Mouse (Mus musculus): Measurements from ENCODE around the gene Ptprj.

The Ptprj gene

DNA sequence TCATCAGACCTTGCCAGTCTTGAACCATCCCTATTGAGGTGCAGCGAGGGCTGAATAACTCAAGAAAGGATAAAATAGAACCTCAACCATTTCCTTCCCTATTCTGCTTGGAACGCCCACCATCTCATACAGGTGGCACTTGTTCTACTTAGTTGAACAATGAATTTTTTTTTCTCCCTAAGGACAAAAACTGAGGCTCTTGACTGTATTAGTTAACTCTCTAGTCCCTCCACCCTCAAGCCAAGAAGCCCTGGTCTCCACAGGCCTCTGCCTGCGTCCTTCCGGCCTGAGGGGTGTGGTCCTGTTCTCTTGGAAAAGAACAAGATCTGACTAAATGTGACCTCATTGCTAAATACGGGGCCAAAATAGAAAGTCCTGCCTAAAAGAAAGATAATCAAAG, 48.4 kb downstream of the Ptprj start:
- no peak for ATAC-seq (ENCODE audit: insufficient number of reproducible peaks, low FRiP score, low TSS enrichment)

DNA sequence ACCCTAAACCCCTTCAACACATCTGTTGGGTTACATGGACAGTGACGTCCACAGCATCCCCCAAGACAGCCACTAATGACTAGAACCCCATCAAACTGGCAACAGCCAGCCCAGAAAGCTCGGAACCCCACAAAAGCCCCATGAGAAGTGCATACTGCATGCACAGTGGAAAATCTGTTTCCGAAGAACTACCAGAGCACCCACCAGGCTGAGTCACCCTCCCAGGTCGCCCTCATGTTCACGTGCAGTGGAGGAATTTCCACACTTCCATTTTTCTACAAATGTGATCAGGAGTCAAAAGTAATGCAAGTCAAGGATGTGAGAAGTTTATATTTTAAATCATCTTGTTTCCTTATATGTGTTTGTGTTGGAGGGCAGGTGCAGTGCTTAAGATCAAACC, 52.3 kb downstream of the Ptprj start:
- ATAC-seq (ENCODE audit: insufficient number of reproducible peaks, low FRiP score, low TSS enrichment), result no peak

DNA sequence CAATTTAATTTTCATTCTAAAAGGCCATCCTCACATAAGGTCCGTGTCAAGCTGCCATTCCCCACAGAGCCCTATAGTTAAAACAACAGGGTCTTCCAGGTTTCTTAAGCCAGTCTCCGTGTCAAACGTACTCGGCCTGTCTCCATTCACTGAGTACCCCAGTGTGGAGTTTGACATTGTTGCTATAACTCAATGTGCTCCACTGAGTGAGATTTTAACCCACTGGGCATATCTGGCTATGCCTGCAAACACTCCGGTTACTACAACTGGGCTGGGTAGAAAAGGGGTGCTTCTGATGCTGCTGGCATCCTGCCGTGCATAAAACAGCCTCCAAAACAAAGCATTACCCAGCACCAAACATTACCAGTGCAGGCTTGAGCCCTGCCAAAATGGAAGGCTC, 53.5 kb downstream of the Ptprj start:
- ATAC-seq (ENCODE audit: insufficient number of reproducible peaks, low FRiP score, low TSS enrichment), result no peak

DNA sequence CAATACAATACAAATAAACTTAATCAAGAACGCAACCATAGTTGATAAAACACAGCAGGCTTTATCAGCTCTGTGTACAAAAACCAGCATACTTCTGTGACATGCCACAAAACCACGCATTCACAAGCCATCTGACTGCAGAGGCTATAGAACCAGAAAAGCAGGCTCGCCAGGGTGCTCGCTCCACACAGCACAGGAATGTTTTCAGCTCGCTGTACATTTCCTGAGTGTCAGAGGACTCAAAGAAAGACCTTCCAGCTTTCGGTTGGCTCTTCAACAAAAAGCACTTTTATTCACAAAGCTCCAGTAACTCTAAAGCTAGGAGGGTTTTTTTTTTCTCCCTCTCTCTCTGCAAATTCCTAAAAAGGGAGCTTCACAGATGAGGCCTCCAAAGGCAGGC, 53.9 kb downstream of the Ptprj start:
- no peak for ATAC-seq (ENCODE audit: insufficient number of reproducible peaks, low FRiP score, low TSS enrichment)

DNA sequence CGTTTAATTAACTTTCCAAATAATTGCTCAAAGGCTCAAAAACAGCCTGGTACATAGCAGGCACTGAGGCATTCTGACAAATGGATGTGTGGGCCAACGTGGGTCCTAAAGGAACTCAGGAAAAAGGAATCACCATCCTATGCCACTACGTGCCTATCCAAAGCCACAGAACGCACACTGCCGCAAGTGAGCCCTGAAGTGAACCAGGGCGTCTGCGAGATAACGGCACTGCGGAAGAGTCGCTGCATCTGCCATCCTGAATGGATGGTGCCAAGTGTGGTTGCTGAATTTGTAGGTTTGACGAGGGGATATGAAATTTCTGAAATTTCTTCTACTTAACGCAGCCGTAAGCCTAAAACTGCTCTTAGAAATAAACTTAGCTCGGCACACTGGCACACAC, 54.6 kb downstream of the Ptprj start:
- no peak for ATAC-seq (ENCODE audit: insufficient number of reproducible peaks, low FRiP score, low TSS enrichment)

GRCm38 (mm10) chr2:90522455-90522854, 58.0 kb downstream of the Ptprj start:
- no peak for ATAC-seq (ENCODE audit: insufficient number of reproducible peaks, low FRiP score, low TSS enrichment)

DNA sequence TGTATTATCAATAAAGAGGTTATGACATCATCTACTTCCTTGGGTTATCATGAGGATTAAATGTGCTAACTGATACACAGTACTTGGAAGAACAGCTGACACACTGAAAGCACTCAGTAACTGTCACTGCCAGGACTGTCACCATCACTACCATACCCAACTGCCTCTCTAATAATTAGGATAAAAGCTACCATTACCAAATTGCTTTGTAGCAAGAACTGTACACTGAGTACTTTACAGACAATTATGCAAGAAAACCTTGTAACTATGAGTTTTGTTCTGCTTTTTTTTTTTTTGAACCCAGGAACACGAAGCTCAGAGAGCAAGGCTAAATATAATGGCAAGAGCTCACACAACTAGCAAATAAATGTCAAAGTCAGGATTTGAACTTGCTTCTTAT, 58.5 kb downstream of the Ptprj start:
- no peak for ATAC-seq (ENCODE audit: insufficient number of reproducible peaks, low FRiP score, low TSS enrichment)

GRCm38 (mm10) chr2:90518296-90518695, 62.2 kb downstream of the Ptprj start:
- no peak for ATAC-seq (ENCODE audit: insufficient number of reproducible peaks, low FRiP score, low TSS enrichment)

GRCm38 (mm10) chr2:90514969-90515368, 65.5 kb downstream of the Ptprj start:
- ATAC-seq (ENCODE audit: insufficient number of reproducible peaks, low FRiP score, low TSS enrichment), result no peak

GRCm38 (mm10) chr2:90509268-90509667, 71.2 kb downstream of the Ptprj start:
- no peak for ATAC-seq (ENCODE audit: insufficient number of reproducible peaks, low FRiP score, low TSS enrichment)

- ATAC-seq (ENCODE audit: insufficient number of reproducible peaks, low FRiP score, low TSS enrichment), result no peak
Measured at GRCm38 (mm10) chr2:90506143-90506542, 74.3 kb downstream of the Ptprj start.

DNA sequence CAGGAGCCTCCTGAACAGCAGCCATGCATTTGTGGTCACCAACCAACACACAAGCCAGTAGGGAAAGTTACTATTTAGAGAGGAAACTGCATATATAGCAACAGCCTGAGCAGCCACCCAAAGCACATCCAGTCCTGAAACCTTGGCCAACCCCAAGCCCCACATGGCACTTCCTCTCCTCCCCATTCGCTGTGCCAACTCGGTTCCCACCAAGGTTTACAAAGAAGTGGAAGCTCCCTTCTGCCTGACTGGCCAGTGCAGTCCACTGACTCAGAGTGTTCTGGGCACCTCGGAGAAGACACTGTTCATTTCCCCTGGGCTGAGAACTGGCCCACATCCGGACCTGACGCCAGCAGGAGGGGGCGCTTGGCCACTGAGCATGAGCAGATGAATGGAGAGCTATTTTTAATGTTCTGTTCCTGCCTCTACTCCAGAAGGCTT, 75.7 kb downstream of the Ptprj start:
- ATAC-seq (ENCODE audit: insufficient number of reproducible peaks, low FRiP score, low TSS enrichment), result peak; percentile 94

GRCm38 (mm10) chr2:90503182-90503833, 77.1 kb downstream of the Ptprj start:
- no peak for ATAC-seq (ENCODE audit: insufficient number of reproducible peaks, low FRiP score, low TSS enrichment)

GRCm38 (mm10) chr2:90502738-90503137, 77.7 kb downstream of the Ptprj start:
- no peak for ATAC-seq (ENCODE audit: insufficient number of reproducible peaks, low FRiP score, low TSS enrichment)

GRCm38 (mm10) chr2:90501708-90502107, 78.7 kb downstream of the Ptprj start:
- ATAC-seq (ENCODE audit: insufficient number of reproducible peaks, low FRiP score, low TSS enrichment), result no peak

GRCm38 (mm10) chr2:90500892-90501291, 79.6 kb downstream of the Ptprj start:
- ATAC-seq (ENCODE audit: insufficient number of reproducible peaks, low FRiP score, low TSS enrichment), result no peak

- ATAC-seq (ENCODE audit: insufficient number of reproducible peaks, low FRiP score, low TSS enrichment), result peak; percentile 84
Measured at GRCm38 (mm10) chr2:90499002-90499401, 81.4 kb downstream of the Ptprj start.

DNA sequence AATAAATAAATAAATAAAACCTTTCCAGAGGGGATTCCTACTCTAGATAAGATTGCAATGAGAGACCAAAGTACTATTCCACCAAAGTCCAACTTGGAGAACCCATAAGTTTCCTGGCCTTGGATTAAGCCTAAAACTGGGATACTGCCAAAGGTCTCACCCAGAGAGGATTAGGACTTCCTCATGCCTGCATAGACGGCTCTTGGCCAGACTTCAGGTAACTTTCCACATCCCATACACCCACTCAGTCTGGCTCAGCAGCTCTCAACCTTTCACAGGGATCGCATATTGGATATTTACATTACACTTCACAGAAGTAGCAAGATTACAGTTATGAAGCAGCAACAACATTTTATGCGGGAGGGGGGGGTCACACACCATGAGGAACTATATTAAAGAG, 82.9 kb downstream of the Ptprj start:
- no peak for ATAC-seq (ENCODE audit: insufficient number of reproducible peaks, low FRiP score, low TSS enrichment)

- ATAC-seq (ENCODE audit: insufficient number of reproducible peaks, low FRiP score, low TSS enrichment), result no peak
Measured at GRCm38 (mm10) chr2:90496680-90497074, 83.8 kb downstream of the Ptprj start.

GRCm38 (mm10) chr2:90496012-90496679, 84.3 kb downstream of the Ptprj start:
- ATAC-seq (ENCODE audit: insufficient number of reproducible peaks, low FRiP score, low TSS enrichment), result no peak

GRCm38 (mm10) chr2:90490279-90491046, 90.0 kb downstream of the Ptprj start:
- ATAC-seq (ENCODE audit: insufficient number of reproducible peaks, low FRiP score, low TSS enrichment), result peak; percentile 47; the same call in 1 of the 2 replicates

Data from cerebellum, adult (tissue).